Mouse (Mus musculus) gastrocnemius, postnatal 36 days (tissue): Measurements from ENCODE around the gene Lrrc28. TPM values are rescaled to one million over a fixed set of nuclear protein-coding genes. Genes with fewer than 3 reads are reported as not detected.
A peak's percentile ranks its signal among the peaks of the same experiment; 100 is the strongest.

ENCODE experiments used
- DNase-seq, 2 experiments: peaks; one replicate each; pipeline ENCODE4 v3.0.0; 2022
- intact Hi-C: fragments of 180-260 bp; cut with DNase I; formaldehyde crosslinking; loops from one replicate; pipeline ENCODE4 v1.15.1; 2025
- total RNA-seq, 2 experiments: library from RNA; stranded (reverse); gene quantifications; 2 replicates each; pipeline ENCODE4 v1.2.3; 2021

Lrrc28 gene
- total RNA-seq, 2 experiments from 2014 or later = 22.8 to 23.2 TPM

DNA sequence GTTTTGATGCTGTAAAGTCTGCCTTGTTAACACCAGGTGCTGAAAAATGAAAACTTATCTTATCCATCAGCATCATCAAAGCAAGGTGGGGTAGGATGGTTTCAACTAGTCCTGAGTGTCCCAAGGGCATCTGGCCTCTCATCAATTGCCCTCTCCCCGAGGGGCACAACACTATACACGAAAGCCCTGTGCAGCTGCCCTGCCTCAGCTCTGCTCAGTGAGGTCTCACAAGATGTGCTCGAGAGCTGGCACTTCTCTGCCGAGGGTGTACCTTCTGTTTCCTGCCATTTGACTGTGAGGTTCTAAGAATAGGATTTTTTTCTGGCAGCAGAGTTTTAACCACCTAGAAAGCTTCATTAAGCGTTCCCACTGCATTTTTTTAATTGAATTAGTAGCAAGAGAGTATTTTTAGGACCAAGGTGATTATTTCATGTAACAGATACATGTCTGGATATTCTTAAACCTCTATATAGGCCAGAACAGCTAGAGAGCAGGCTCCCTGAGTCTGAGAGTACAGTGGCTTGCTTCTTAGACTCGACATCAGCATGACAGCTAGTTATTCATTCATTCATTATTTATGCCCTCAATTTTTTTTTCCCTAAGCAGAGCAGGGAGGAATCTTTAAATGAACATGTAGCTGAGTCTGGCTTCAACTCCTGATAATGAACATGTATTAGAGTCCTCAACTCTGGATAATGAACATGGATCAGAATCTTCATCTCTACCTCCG lies 141.6 kb downstream of the Lrrc28 start:
- no peak for DNase-seq
- intact Hi-C loops = no loop called here

DNA sequence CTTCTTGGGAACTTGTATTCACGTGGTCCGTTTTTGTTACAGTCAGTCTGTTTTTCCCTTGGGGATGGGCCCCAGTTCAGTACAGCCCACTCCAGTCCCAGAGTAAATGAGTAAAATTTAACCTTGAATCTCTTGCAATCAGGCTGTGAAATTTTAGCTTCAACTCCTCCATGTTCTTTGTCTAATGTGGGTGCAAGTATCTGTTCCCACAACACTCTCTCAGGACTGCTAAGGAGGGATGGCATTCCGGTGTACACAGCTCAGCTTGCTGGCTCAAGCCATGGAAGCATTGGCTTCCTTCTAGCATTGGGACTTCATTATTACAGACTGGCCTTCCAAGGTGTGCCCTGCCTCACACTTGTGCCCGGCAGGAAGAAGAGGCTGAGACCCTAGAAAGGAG lies 142.4 kb downstream of the Lrrc28 start:
- no peak for DNase-seq
- intact Hi-C loops = no loop called here

DNA sequence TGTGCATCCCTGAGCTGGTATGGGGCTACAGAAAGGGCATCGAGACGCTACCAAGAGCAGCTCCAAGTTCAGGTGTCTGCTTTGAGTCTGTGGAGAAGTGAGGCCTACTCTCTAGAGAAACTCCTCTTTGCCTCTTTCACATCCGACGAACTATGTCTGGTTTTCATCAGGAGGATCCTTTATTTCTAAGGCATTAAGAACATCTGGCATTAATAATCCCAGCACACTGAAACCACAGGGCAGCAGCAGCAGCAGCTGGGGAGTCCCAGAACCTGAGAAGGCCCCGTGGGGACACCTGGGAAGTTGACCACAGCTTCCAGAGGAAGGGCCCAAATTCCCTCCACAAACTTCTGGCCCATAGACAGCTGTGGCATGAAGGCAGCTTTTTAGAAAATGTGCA lies 144.2 kb downstream of the Lrrc28 start:
- intact Hi-C loops = no loop called here
- no peak for DNase-seq

DNA sequence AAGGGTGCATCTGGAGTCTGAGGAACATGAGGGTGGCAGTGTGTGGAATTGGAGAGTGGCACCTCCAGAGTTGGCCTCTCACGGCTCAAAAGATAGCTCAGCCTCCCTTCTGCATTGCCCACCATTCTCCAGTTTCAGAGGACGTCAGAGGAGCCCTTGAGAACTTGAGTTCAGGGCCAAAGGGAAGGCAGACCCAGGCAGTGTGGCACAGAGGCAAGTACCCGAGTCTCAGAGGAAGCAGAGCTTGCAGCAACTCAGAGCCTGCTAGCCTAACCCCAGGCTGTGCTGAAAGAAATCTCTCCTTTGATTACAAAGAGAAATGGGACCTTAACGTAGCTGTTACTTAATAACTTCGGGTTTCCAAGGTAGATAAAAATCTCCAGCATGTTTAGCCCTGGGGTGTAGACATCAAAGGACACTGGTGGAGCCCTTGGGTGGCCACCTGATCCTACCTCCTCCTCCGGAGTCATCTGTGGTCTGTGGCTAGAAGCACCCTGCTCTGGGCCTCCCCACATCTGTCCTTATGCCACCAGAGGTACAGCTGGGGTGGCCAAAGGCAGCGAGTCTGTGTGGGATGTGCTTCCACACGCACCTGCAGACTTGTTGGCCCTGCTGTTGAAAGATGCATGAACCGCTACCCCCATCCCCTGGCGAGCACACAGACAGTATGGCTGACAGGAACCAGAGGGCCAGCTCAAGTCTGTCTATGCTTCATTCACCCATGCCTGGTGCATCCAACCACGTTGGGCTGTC lies 144.8 kb downstream of the Lrrc28 start:
- DNase-seq = no peak
- intact Hi-C loops = no loop called here

DNA sequence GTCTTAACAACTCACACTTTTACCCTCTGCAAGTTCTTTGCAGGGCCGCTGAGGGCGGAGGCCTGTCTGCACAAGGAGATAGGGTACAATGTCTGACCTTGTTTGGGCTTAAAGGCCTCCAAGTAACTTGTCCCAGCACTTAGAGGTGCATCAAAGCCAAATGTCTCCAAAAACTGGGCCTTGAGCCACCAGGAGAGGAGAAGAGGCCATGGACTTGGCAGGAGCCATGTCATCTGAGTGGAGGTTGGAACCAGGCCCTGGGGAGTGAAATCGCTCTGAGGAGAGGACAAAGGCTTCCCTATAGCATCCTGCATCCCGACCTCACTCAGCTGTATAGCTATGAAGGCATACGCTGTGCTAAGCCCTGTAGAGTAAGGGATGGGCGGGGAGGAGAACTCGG lies 145.6 kb downstream of the Lrrc28 start:
- intact Hi-C loops = no loop called here
- DNase-seq = peak; percentile 64 to 73

DNA sequence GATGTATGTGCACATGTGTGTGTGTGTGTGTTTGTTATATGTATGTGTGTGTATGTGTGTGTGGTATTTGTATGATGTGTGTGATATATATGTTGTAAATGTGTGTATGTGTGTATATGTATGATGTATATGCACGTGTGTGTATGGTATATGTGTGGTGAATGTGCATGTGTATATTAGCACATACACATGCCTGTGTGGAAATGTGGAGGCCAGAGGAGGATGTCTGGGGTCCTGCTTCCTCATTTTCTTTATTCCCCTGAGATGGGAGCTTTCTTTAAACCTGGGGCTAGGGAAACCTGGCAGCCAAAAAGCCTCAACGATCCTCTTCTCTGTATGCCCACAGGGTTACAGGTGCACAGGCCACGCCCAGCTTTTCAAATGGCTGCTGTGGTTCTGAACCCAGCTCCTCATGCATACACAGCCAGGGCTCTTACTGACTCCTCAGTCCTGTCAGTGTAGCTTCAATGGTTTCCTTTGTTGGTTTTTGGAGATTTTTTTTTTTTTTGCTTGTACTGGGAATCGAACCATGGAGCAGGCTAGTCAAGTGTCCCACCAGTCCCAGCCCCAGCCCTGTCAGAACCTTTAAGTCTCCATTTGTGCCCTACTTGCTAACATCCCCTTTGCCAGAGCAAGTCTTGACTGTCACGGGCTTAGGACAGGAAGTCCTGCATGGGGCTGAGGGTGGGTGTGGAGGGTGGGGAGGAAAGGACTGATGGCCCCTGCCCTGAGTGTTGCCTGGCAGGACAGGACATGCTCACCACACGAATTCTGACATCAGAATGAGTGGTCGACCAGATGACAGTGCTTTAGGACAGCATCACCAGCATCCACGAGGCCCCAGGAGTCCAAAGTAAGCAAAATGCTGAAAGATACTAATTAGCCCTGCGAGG lies 151.0 kb downstream of the Lrrc28 start:
- intact Hi-C loops = no loop called here
- peak in 1 of 2 experiments; percentile 2 for DNase-seq

DNA sequence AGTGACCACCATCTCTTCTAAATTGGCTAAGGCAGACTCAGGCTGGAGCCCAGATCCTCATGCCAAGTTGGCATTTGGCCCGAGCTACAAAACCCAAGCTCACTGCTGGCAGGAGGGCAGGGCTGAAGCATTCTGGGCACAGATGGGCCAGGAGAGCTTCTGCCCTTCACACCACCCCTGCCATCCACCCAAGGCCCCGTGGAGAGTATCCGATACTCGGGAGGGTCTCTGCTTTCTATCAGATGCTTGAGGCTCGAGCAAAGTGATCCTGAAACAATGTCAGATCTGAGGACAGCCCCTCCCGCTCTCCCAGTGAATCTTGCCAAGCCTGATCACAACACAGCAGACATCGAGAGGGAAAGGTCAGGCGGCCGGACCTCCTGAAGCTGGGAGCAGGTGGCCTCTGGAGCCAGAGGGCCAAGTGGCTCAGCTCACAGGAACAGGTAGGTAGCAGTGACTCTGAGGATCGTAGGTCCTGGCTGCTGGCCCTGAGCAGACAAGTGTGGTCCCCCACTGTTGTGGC lies 157.1 kb downstream of the Lrrc28 start:
- intact Hi-C loops = loop anchor here (2.0 kb wide), 1 partner anchor 43 kb away; no protein-coding TSS in a partner anchor

DNA sequence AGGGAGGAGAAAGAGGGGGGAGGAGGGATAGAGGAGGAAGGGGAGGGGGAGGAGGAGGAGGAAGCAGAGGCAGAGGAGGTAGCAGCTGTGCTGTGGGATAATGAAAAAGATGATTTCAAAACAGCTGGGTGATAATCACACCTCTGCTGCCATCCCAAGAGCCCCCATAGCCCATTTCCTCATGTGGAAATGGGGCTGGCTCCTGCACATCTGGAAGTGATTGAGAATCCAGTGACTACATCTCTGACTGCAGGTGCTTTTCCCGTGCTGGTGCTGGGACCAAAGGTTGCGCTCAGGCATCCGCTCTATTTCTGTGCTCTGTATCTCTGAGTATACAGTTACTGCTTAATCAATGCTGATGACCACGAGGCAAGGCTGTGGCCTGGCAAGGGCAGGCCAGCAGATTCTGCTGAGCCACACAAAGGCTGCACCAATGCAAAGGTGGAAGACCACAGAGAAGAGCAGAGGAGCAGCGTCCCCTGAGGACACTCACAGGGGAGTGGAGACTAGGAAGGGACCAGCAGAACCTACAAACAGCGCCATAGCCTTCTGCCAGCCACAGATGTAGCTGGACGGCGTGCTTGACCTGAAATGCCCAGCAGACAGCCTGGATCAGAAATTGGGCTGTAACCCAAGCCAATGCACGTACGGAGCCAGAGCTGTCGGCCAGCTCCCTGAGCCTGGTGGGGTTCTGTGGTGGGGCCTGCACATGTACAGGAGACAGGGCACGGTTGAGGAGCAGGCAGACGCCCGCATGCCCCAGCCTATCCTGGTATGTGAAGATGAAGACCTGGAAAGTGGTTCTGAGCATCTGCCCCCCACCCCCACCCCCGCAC lies 157.9 kb downstream of the Lrrc28 start:
- peak; percentile 39 to 56 for DNase-seq
- intact Hi-C loops = loop anchor here (2.0 kb wide), 1 partner anchor 42 kb away; no protein-coding TSS in a partner anchor

More for the DNA sequence above, 157.1 kb downstream of the Lrrc28 start:
- peak; percentile 70 to 72 for DNase-seq

DNA sequence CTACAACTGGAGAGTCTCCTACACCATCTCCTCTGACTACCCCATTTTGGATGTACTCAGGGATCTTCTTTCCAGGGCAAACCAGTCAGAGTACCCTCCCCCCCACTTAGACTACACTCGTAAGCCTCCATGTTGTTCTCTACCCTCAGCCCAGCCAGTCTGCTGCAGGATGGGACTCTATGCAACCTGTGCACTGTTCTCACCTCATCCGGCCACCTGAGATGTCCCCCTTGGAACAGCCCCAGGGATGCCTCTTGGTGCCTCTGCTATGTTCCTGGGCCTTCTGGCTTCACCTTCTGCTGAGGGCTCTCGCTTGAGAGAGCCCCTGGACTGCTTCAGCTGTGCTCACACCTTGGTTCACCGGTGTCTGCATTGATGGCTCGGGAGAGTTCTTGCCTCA lies 158.7 kb downstream of the Lrrc28 start:
- DNase-seq = no peak
- intact Hi-C loops = loop anchor here (2.0 kb wide), 1 partner anchor 42 kb away; no protein-coding TSS in a partner anchor

DNA sequence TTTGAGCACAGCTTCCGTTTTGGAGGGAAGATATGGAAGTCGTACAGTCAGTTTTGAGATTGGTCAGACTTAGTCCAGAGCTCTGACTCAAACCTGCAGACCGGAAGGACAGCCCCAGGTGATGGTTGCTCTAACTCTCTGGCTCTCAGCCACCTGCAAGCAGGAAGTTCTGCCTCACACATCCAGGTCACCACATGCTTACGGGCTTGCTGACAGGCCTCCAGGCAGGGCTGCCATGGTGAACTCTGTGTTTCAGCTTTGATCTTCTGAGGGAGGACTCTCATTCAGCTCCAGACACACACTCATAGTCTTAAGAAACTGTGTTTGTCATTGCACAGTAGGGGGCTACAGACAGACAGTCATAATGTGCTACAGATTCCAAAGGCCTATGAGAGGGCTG lies 161.4 kb downstream of the Lrrc28 start:
- intact Hi-C loops = no loop called here
- no peak for DNase-seq

DNA sequence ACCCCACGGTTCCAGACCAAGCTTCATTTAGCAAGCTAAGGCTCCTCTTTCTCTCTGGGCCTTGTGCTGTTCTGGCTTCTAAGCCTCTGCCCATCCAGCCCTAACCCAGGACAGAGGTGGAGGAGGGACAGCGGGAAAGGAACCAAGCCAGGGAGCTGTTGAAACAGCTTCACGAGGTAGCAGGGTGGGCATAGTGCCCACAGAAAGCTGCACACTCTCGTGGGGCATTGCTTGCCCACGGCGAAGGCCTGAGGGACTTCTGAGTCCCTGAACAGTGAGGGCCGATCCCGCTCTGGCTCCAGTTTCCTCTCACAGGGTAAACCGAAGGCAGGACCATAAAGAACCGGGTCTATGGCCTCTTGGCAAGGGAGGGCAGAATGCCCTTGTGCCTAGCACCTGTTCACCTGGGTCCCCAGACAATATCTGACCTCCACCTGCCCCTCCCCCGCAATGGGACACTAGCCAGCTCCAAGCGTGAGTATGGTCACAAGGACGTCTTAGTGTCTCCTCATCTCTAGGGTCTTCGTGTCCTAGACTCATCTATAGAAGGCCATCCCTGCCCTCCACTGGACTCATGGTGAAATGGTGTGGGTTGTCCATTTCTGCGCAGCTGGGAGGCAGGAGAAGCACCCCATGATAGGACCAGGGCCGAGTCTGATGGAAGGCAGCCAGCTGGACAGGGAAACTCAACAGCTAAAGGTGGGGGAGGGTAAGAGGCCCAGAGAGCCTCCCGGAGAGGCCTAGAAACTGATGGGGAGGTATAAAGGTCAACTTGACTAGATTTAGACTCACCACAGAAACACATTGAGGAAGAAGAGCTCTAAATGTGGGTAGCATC lies 165.3 kb downstream of the Lrrc28 start:
- DNase-seq = no peak
- intact Hi-C loops = no loop called here

DNA sequence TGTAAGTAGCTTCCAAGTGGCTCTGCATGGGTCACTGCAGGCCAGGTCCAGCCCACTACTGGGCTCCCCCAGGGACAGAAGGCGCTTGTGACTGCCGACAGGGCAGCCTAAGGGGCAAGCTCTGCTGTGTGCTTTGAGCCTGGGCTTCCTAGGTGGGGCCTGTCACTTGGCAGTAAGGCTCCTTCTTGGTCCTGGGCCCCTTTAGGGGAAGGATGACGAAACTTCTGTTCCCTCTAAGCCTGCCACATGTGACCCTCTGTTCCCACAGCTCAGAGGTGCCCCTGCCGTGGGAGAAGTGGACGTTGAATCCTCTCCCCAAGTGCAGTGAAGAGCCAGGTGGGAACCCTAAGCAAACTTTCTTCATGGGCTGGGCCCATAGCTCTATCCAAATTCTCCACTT lies 165.9 kb downstream of the Lrrc28 start:
- intact Hi-C loops = no loop called here
- DNase-seq = no peak

DNA sequence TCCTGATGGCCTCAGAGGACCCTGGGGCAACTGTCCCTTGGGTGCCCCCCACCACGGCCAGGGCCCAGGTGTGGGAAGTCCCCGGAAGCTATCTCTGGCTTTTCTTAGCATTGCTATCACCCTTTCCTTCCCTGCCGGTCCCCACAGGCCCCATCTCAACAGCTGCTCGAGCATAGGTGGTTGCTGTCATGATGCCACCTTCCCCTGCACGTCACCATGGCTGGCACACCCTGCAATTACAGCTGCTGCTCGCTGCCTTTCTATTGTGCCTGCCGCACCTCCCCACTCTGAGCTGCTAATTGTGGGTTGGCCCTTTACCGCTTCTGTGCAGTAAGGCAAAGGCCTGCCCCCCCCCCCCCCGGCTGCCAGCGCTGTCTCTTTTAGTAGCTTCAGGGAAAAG lies 167.1 kb downstream of the Lrrc28 start:
- intact Hi-C loops = no loop called here
- no peak for DNase-seq

DNA sequence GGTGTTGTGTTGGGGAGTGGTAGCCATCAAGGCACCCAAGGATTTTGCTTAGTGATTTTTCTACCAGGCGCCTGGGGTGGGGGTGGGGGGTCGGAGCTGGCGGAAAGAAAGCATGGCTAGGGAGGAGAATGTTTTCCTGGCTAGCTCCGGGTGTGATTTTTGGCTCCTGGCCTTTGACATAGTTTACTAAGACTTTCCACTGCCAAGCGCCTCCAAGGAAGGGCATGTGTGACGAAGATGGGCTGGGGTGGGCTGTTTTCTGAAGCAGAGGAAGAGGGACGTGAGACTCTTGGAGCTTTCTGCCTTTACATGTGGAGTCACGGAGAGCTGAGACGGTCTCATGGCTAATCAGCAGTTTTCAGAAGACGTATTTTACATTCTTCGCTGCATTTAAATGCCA lies 173.8 kb downstream of the Lrrc28 start:
- no peak for DNase-seq

DNA sequence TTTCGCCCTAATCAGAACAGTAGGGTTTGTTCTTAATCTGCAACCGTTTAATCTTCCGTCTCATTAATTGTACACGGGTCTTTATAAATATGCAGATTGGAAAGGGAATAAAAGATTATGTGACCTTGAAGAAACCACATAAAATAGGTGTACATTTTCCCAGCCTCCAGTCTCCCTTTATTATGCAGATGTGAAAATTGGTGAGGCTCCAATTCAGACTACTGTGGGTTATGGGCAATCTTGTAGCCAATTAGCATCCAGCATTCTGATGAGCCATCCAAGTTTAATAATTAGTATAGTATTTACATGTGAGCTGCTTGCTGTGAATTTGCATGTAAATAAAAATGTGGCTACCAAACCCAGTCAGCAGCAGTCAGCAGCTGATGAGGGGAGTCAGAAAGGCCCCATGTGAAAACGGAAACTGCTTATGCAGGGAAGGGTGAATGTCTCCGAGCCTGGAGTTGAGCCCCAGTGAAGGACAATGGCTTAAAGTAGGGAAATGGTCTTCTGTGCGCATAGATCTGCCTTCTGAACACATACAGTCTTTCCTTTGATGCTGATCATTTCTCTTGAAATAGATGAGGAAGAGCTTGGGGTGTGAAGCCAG lies 176.2 kb downstream of the Lrrc28 start:
- intact Hi-C loops = no loop called here
- DNase-seq = no peak

More for the DNA sequence above, 173.8 kb downstream of the Lrrc28 start:
- intact Hi-C loops = no loop called here

DNA sequence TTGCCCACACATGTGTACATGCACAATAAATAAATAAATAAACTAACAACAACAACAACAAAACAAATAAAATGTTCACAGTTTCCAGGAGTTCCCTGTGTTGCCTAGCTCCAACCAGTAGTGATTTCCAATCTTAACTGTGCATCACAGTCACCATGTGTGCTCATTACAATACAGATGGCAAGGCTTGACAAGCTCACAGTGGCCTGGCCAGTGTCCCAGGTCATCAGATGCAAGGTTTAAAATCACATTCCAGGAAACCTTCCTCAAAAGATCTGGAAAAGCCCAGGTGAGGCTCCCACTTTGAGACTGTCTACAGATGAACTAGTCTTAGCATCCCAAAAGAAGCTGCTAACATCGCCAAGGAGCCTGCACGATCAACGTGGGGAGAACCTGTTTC lies 176.9 kb downstream of the Lrrc28 start:
- intact Hi-C loops = no loop called here
- no peak for DNase-seq

DNA sequence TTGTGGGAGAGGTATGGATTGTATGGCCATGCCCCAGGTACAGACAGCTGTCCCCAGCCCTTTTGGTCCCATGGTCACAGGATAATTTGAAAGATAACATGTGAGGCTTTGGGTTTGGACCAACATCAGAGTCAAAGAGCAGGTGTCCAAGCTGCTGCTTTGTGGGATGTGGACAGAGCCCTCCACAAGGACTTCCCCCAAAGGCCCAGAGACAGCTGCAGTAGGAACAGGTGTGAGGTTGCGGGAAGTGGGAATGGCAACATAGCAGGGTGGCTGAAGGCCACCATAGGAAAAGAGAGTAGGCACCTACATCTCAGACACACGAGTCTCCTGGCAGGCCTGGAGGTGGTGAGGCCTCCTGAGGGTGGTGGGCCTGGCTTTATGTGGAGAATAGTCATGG lies 178.7 kb downstream of the Lrrc28 start:
- intact Hi-C loops = no loop called here
- no peak for DNase-seq

DNA sequence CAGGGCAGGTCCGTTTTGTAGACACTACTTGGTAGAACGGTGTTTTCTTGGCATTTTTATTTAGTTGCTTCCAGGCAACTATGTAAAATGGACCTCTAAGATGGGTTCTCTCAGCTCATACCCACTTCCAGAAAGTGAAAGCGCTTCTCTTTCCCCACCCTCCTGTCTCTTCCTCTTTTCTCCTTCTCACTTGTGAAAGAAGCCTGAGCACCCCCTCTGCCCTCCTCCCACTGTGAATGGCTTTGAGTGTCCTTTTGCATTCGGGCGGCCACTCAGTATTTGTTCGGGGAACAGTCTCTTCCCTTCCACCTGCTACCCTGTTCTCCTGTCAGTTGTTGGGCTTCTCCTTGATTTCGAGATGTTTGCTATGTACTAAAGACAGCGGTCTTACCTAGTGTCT lies 180.4 kb downstream of the Lrrc28 start:
- DNase-seq = no peak
- intact Hi-C loops = no loop called here
